Mouse (Mus musculus) limb, embryonic 10.5 days (tissue): ENCODE data around the gene Zfp946. TPM values are rescaled to one million over a fixed set of nuclear protein-coding genes. Genes with fewer than 3 reads are reported as not detected.

Experiments
- DNase-seq: peaks from one replicate; pipeline ENCODE4 v3.0.0-alpha.2; 2017; ENCODE audit warnings: low spot score
- H3K27ac ChIP-seq: fragments of 300-500 bp; sonication (generic); 2 replicates; pipeline ENCODE4 v1.5.1; 2016; ENCODE audit warnings: mild to moderate bottlenecking
- H3K27me3 ChIP-seq: fragments of 300-500 bp; sonication (generic); 2 replicates; pipeline ENCODE4 v1.6.1; 2016; ENCODE audit warnings: low read depth, mild to moderate bottlenecking; ENCODE audit not compliant: poor library complexity, severe bottlenecking
- H3K36me3 ChIP-seq: fragments of 300-500 bp; sonication (generic); 2 replicates; pipeline ENCODE4 v1.6.1; 2016; ENCODE audit warnings: mild to moderate bottlenecking, moderate library complexity
- H3K4me1 ChIP-seq: fragments of 300-500 bp; sonication (generic); 2 replicates; pipeline ENCODE4 v1.6.1; 2016
- H3K4me3 ChIP-seq: fragments of 300-500 bp; sonication (generic); 2 replicates; pipeline ENCODE4 v1.5.1; 2016; ENCODE audit warnings: mild to moderate bottlenecking, moderate library complexity
- H3K9me3 ChIP-seq: fragments of 300-500 bp; sonication (generic); replicated peaks from 2 replicates; pipeline ENCODE4 v1.6.1; 2016; ENCODE audit warnings: mild to moderate bottlenecking
- WGBS: fragments of 180-500 bp; shearing (Covaris S2); methylation state at CpG from one replicate; pipeline ENCODE4 v1.1.7; 2016; 5-methylcytosine and 5-hydroxymethylcytosine counted together
- polyA plus RNA-seq: library from polyadenylated mRNA; unstranded; fragments of >200 nt; fragmentation: Nextera tagmentation; extraction: Ambion mirVana; gene quantifications from 2 replicates; pipeline ENCODE4 v1.2.1, GENCODE M21; 2016

Zfp946 gene
- polyA plus RNA-seq: 19.0 and 23.7 TPM in 2 replicates

- peak; percentile 96 for DNase-seq
- H3K36me3 ChIP-seq: peaks cover 5% of the 10 kb centered on the region; the same call in 1 of the 2 replicates
- under 1% methylated on average over 29 of the region's 29 CpGs for WGBS
- no peaks in the 10 kb centered on the region for H3K27me3 ChIP-seq
- H3K4me3 ChIP-seq: peak within 1 kb of the TSS; percentile 65
- 0 out of 2 replicates have a peak, but pooled peaks cover 6% of the 10 kb centered on the region for H3K4me1 ChIP-seq
- H3K9me3 ChIP-seq: no peaks in the 10 kb centered on the region
- peak within 1 kb of the TSS; percentile 87 for H3K27ac ChIP-seq
These were observed at the start of gene Zfp946 for GRCm38 (mm10) chr17:22423952-22424617. Gene Zfp946 (plus strand): TSS chr17:22424222.

DNA sequence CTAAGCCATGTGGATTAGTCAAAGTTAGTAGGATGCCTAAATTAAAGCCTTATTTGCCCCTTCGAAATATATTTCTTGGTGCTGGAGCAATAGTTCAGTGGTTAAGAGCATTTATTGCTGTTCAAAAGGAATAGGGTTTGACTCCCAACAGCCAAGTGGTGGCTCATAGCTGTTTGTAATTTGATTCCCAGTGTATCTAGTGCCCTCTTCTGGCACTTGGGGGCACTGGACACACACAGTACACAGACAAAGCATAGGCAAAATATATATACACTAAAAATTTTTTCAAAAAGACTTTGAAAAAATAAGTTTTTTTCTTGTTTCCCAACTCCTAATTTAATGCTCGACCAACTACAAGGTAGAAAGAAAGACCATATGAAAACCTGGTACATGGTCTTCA lies 13.3 kb upstream of the Zfp946 start:
- H3K27ac ChIP-seq: no peak overlapping the region
- no peaks in the 10 kb centered on the region for H3K4me1 ChIP-seq
- H3K4me3 ChIP-seq: no peak overlapping the region
- H3K9me3 ChIP-seq: no peaks in the 10 kb centered on the region
- H3K27me3 ChIP-seq: no peaks in the 10 kb centered on the region
- WGBS: 79% methylated on average over 2 of the region's 2 CpGs
- DNase-seq: no peak
- H3K36me3 ChIP-seq: no peaks in the 10 kb centered on the region

- peak; percentile 73 for DNase-seq
- Histone ChIP-seq H3K27ac (no peak overlapping the region), H3K36me3 (no peaks in the 10 kb centered on the region), H3K4me1 (no peaks in the 10 kb centered on the region), H3K9me3 (no peaks in the 10 kb centered on the region), H3K27me3 (no peaks in the 10 kb centered on the region), H3K4me3 (no peak overlapping the region)
- under 1% methylated on average over 3 of the region's 3 CpGs for WGBS
These were observed 6.5 kb upstream of the Zfp946 start for GRCm38 (mm10) chr17:22417510-22417909.

GRCm38 (mm10) chr17:22424636-22425354 lies 773 bp downstream of the Zfp946 start:
- Histone ChIP-seq H3K36me3 (peaks cover 5% of the 10 kb centered on the region; the same call in 1 of the 2 replicates), H3K27ac (peak overlapping the region; percentile 87), H3K9me3 (no peaks in the 10 kb centered on the region), H3K4me3 (peak overlapping the region; percentile 65), H3K27me3 (no peaks in the 10 kb centered on the region), H3K4me1 (0 out of 2 replicates have a peak, but pooled peaks cover 6% of the 10 kb centered on the region)
- 4% methylated on average over 12 of the region's 12 CpGs for WGBS
- DNase-seq: peak; percentile 39

DNA sequence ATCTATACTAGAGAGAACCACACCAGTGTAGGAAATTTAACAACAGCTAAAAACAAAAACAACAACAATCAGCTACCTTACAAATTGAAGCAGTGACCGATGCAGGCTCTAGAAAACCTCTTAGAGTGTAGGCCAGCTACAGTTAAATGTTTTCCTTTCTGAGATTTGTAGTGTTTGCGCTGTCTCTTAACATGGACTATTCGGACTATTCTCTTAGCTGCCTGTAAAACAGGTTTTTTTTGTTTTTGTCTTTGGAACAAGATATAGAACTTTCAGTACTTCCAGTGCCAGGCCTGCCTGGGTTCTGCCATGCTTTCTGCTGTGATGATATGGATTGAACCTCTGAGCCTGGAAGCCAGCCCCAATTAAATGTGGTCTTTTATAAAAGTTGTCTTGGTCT lies 23.7 kb downstream of the Zfp946 start:
- peaks cover 52% of the 10 kb centered on the region for H3K36me3 ChIP-seq
- H3K27me3 ChIP-seq: no peaks in the 10 kb centered on the region
- H3K27ac ChIP-seq: no peak overlapping the region
- H3K4me1 ChIP-seq: no peaks in the 10 kb centered on the region
- H3K9me3 ChIP-seq: 0 out of 2 replicates have a peak, but pooled peaks cover 2% of the 10 kb centered on the region
- H3K4me3 ChIP-seq: no peak overlapping the region
- DNase-seq: no peak
- WGBS: 98% methylated on average over 3 of the region's 3 CpGs

- H3K27me3 ChIP-seq: no peaks in the 10 kb centered on the region
- no peak overlapping the region for H3K27ac ChIP-seq
- no peak overlapping the region for H3K4me3 ChIP-seq
- no peaks in the 10 kb centered on the region for H3K4me1 ChIP-seq
- no peak for DNase-seq
- H3K36me3 ChIP-seq: no peaks in the 10 kb centered on the region
- 85% methylated on average over 4 of the region's 4 CpGs for WGBS
- H3K9me3 ChIP-seq: no peaks in the 10 kb centered on the region
These were observed 73.1 kb downstream of the Zfp946 start for GRCm38 (mm10) chr17:22497120-22497519.

Other genes with a start within 250 kb of the Zfp946 start
- 1.0 and 1.7 TPM in 2 replicates for gene Zfp994, start 198.6 kb upstream of the Zfp946 start, polyA plus RNA-seq
- gene CT030661.1, start 109.4 kb upstream of the Zfp946 start, polyA plus RNA-seq: 5.6 and 8.1 TPM in 2 replicates
- gene Zfp944, start 62.8 kb upstream of the Zfp946 start, polyA plus RNA-seq: 13.0 and 14.2 TPM in 2 replicates
- gene Zfp758, start 62.8 kb upstream of the Zfp946 start, polyA plus RNA-seq: 5.4 and 6.8 TPM in 2 replicates
- not detected in 2 replicates for gene Vmn2r111, start 149.3 kb downstream of the Zfp946 start, polyA plus RNA-seq
- gene Vmn2r112, start 176.7 kb downstream of the Zfp946 start, polyA plus RNA-seq: not detected in 2 replicates